Mouse (Mus musculus): ENCODE data around the gene Shmt2.

- TF ChIP-seq CTCF (IDR thresholded peaks at IDR 0.05; ENCODE audit: low read depth), result peak; percentile 97
- TF ChIP-seq EP300 (IDR thresholded peaks at IDR 0.05; ENCODE audit: low read depth), result no peak
Measured at GRCm38 (mm10) chr10:127537854-127538583, 15.8 kb upstream of the Shmt2 start.
